ENCODE assay signal across 9 mouse cellular contexts in the genomic region with DNA sequence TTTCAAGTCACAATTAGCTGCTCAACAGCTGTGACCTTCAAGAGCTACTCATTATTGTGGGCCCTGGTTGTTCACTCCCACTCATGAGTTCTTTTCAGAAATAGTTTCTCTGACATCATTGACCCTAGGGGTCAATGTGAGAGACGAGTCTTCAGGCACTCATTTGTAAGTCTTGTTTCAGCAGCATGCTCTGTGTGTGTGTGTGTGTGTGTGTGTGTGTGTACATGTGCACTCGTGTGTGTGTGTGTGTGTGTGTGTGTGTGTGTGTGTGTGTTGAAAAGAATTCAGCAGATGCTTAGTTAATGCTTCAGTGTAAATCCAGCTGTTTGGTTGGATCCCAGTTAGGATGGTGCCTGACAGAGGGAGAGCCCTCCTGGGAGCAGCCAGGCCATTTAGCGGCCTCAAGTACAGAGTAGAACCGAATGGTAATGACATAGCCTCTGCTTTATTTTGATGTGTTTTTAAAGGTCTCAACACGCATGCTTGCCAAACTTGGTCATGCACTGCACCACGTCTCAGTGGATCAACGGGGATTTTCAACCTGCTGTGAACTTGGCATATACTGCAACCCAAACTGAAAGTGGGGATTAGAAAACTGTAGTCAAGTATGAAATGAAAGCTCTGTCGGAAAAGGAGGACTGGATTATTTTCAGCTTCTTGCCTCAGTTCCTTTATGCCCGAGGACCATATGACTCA.
DNase-seq lines count a peak whose midpoint lies in the region; ATAC-seq lines count a peak whose summit lies in the region.
"Had no signal": no experiment of that assay in that cellular context is flagged by ENCODE, and none has a peak within 500 bp of the region (broad histone marks: within the 10 kb centered on the region; RNA-seq: fewer than 3 reads in every experiment).

No protein-coding gene starts in this region.

- no peaks in the 10 kb centered on the region for H3K9me3 ChIP-seq in kidney, embryonic 15.5 days (replicated peaks)
- no peaks in the 10 kb centered on the region for H3K9me3 ChIP-seq in embryonic facial prominence, embryonic 11.5 days (replicated peaks; ENCODE audit: control insufficient read depth, low read length)
- no peaks in the 10 kb centered on the region for H3K9me3 ChIP-seq in hindbrain, embryonic 15.5 days
- H3K9me3 ChIP-seq in midbrain, embryonic 13.5 days, result no peaks in the 10 kb centered on the region
- H3K9me3 ChIP-seq: megakaryocyte, embryonic 14.5 days had no signal

- WGBS in kidney, embryonic 15.5 days, result 46% methylated on average over 9 of the region's 9 CpGs
- WGBS in embryonic facial prominence, embryonic 11.5 days, result 57% methylated on average over 9 of the region's 9 CpGs
- 37% methylated on average over 9 of the region's 9 CpGs for WGBS in hindbrain, embryonic 15.5 days
- 29% methylated on average over 9 of the region's 9 CpGs for WGBS in midbrain, embryonic 13.5 days

- peak; percentile 86 for ATAC-seq in kidney, embryonic 15.5 days (replicated peaks; ENCODE audit: low FRiP score)
- no peak; the same call in 1 of the 2 replicates for ATAC-seq in embryonic facial prominence, embryonic 11.5 days (replicated peaks; ENCODE audit: insufficient number of reproducible peaks, low FRiP score, low TSS enrichment, low read depth)
- ATAC-seq in hindbrain, embryonic 15.5 days (ENCODE audit: low FRiP score, low read depth), result peak; percentile 54; the same call in 1 of the 2 replicates
- ATAC-seq in midbrain, embryonic 13.5 days, result peak; percentile 55; the same call in 1 of the 2 replicates

- no peak overlapping the region for H3K4me2 ChIP-seq in kidney, embryonic 15.5 days
- no peak overlapping the region for H3K4me2 ChIP-seq in embryonic facial prominence, embryonic 11.5 days (ENCODE audit: low read depth, low read length)
- no peak overlapping the region for H3K4me2 ChIP-seq in hindbrain, embryonic 15.5 days
- H3K4me2 ChIP-seq in midbrain, embryonic 13.5 days (replicated peaks), result no peak overlapping the region

- no peak for DNase-seq in kidney, adult 18-20 months
- peak; percentile 21 for DNase-seq in embryonic facial prominence, embryonic 11.5 days (ENCODE audit: low spot score)
- DNase-seq in adrenal gland, postnatal 25 days, result no peak
- no peak for DNase-seq in thymus, postnatal 10 days (ENCODE audit: low spot score in 2 of 2)
- DNase-seq: adrenal gland, postnatal 14 days had no signal

- H3K27ac ChIP-seq in kidney, embryonic 15.5 days, result no peak overlapping the region
- no peak overlapping the region for H3K27ac ChIP-seq in embryonic facial prominence, embryonic 11.5 days (replicated peaks; ENCODE audit: low read depth, low read length)
- H3K27ac ChIP-seq in hindbrain, embryonic 15.5 days (replicated peaks), result no peak overlapping the region
- no peak overlapping the region for H3K27ac ChIP-seq in midbrain, embryonic 13.5 days

- no peaks in the 10 kb centered on the region for H3K36me3 ChIP-seq in kidney, embryonic 15.5 days
- no peaks in the 10 kb centered on the region for H3K36me3 ChIP-seq in embryonic facial prominence, embryonic 11.5 days (replicated peaks; ENCODE audit: control insufficient read depth, insufficient read depth, low read depth, low read length)
- H3K36me3 ChIP-seq in hindbrain, embryonic 15.5 days, result no peaks in the 10 kb centered on the region
- H3K36me3 ChIP-seq in midbrain, embryonic 13.5 days, result no peaks in the 10 kb centered on the region

- no peaks in the 10 kb centered on the region for H3K27me3 ChIP-seq in kidney, embryonic 15.5 days
- no peaks in the 10 kb centered on the region for H3K27me3 ChIP-seq in embryonic facial prominence, embryonic 11.5 days (ENCODE audit: control insufficient read depth, insufficient read depth, low read length)
- H3K27me3 ChIP-seq in hindbrain, embryonic 15.5 days, result no peaks in the 10 kb centered on the region
- H3K27me3 ChIP-seq in midbrain, embryonic 13.5 days, result no peaks in the 10 kb centered on the region
- H3K27me3 ChIP-seq: megakaryocyte, embryonic 14.5 days had no signal

- H3K4me1 ChIP-seq in kidney, embryonic 15.5 days, result peaks cover 4% of the 10 kb centered on the region; the same call in 1 of the 2 replicates
- no peaks in the 10 kb centered on the region for H3K4me1 ChIP-seq in embryonic facial prominence, embryonic 11.5 days (ENCODE audit: control insufficient read depth, insufficient read depth, low read length)
- H3K4me1 ChIP-seq in hindbrain, embryonic 15.5 days (replicated peaks), result 0 out of 2 replicates have a peak, but pooled peaks cover 7% of the 10 kb centered on the region
- peaks cover 16% of the 10 kb centered on the region for H3K4me1 ChIP-seq in midbrain, embryonic 13.5 days (replicated peaks)
- H3K4me1 ChIP-seq: megakaryocyte, embryonic 14.5 days had no signal

- no peak overlapping the region for H3K4me3 ChIP-seq in kidney, embryonic 15.5 days (replicated peaks)
- no peak overlapping the region for H3K4me3 ChIP-seq in embryonic facial prominence, embryonic 11.5 days (ENCODE audit: low read depth, low read length)
- H3K4me3 ChIP-seq in hindbrain, embryonic 15.5 days, result no peak overlapping the region
- H3K4me3 ChIP-seq in midbrain, embryonic 13.5 days (replicated peaks), result no peak overlapping the region
- H3K4me3 ChIP-seq: megakaryocyte, embryonic 14.5 days had no signal

- no peak overlapping the region for H3K9ac ChIP-seq in kidney, embryonic 15.5 days
- H3K9ac ChIP-seq in embryonic facial prominence, embryonic 11.5 days (replicated peaks; ENCODE audit: low read length), result no peak overlapping the region
- H3K9ac ChIP-seq in hindbrain, embryonic 15.5 days, result no peak overlapping the region
- no peak overlapping the region for H3K9ac ChIP-seq in midbrain, embryonic 13.5 days (replicated peaks)
